Mouse (Mus musculus) midbrain, embryonic 10.5 days (tissue): ENCODE data around the gene Arid3a. TPM values are rescaled to one million over a fixed set of nuclear protein-coding genes. Genes with fewer than 3 reads are reported as not detected.

Experiments used
- DNase-seq: peaks from one replicate; pipeline ENCODE4 v3.0.0-alpha.2; 2017; ENCODE audit warnings: low spot score
- H3K27ac ChIP-seq: fragments of 300-500 bp; sonication (generic); replicated peaks from 2 replicates; pipeline ENCODE4 v1.5.1; 2016; ENCODE audit warnings: mild to moderate bottlenecking
- H3K27me3 ChIP-seq: fragments of 300-500 bp; sonication (generic); 2 replicates; pipeline ENCODE4 v1.6.1; 2016; ENCODE audit warnings: low read depth, mild to moderate bottlenecking; ENCODE audit not compliant: poor library complexity, severe bottlenecking
- H3K36me3 ChIP-seq: fragments of 300-500 bp; sonication (generic); 2 replicates; pipeline ENCODE4 v1.6.1; 2016; ENCODE audit warnings: mild to moderate bottlenecking, moderate library complexity
- H3K4me1 ChIP-seq: fragments of 300-500 bp; sonication (generic); 2 replicates; pipeline ENCODE4 v1.6.1; 2016
- H3K4me3 ChIP-seq: fragments of 300-500 bp; sonication (generic); 2 replicates; pipeline ENCODE4 v1.5.1; 2016; ENCODE audit warnings: mild to moderate bottlenecking, moderate library complexity
- H3K9me3 ChIP-seq: fragments of 300-500 bp; sonication (generic); replicated peaks from 2 replicates; pipeline ENCODE4 v1.6.1; 2016; ENCODE audit warnings: mild to moderate bottlenecking
- WGBS: fragments of 180-500 bp; shearing (Covaris S2); methylation state at CpG from one replicate; pipeline ENCODE4 v1.1.7; 2016; 5-methylcytosine and 5-hydroxymethylcytosine counted together
- polyA plus RNA-seq: library from polyadenylated mRNA; unstranded; fragments of >200 nt; fragmentation: Nextera tagmentation; extraction: Ambion mirVana; gene quantifications from 2 replicates; pipeline ENCODE4 v1.2.1, GENCODE M21; 2016

Gene Arid3a
- polyA plus RNA-seq, 1 experiment from 2014 or later, result 13.4 TPM

- Histone ChIP-seq H3K4me1 (peaks cover 57% of the 10 kb centered on the region), H3K36me3 (peaks cover 32% of the 10 kb centered on the region), H3K4me3 (no peak overlapping the region), H3K9me3 (no peaks in the 10 kb centered on the region), H3K27me3 (peaks cover 6% of the 10 kb centered on the region), H3K27ac (no peak overlapping the region)
- DNase-seq, result no peak
- WGBS, result 64% methylated on average over 20 of the region's 20 CpGs
These were observed 14.4 kb upstream of the Arid3a start for GRCm38 (mm10) chr10:79912412-79912811.

GRCm38 (mm10) chr10:79914131-79914947 is 12.5 kb upstream of the Arid3a start:
- DNase-seq, result no peak
- H3K4me1 ChIP-seq, result peaks cover 62% of the 10 kb centered on the region
- peaks cover 31% of the 10 kb centered on the region for H3K36me3 ChIP-seq
- 65% methylated on average over 11 of the region's 11 CpGs for WGBS
- peaks cover 25% of the 10 kb centered on the region for H3K27me3 ChIP-seq
- H3K27ac ChIP-seq, result no peak overlapping the region
- H3K9me3 ChIP-seq, result no peaks in the 10 kb centered on the region
- H3K4me3 ChIP-seq, result peak overlapping the region; percentile 20; the same call in 1 of the 2 replicates

DNA sequence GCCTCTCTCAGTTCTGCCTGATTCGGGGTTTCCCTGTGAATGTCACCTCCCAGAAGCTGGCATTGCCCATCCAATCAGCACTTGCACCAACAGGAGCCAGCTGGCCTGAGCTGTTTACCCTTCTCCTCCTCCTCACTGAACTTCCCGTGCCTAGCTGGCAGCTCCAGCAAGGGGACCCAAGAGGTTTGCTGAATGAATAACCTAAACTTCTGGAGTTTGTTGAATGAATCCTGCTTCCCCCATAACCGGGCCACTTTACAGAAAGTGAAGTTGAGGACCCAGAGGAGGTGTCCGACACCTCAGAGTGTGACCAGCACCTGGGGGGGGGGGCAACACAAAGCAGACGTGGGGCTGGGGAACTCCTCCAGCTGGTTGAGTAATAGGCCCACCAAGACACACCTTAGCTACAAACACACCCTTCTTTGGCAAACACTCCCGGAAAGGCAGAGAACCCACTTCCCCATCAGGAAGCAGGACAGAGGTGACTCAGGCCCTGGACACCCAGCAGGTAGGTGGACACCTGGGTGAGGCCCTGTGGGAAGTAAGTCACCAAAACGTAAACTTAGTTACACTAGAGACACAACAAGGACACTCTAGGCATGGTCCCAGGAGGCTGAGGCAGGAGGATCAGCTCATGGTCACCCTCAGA is 11.8 kb upstream of the Arid3a start:
- DNase-seq, result no peak
- peaks cover 33% of the 10 kb centered on the region for H3K27me3 ChIP-seq
- H3K9me3 ChIP-seq, result no peaks in the 10 kb centered on the region
- H3K4me1 ChIP-seq, result peaks cover 62% of the 10 kb centered on the region
- peak overlapping the region; percentile 76; the same call in 1 of the 2 replicates for H3K4me3 ChIP-seq
- no peak overlapping the region for H3K27ac ChIP-seq
- peaks cover 31% of the 10 kb centered on the region for H3K36me3 ChIP-seq
- 74% methylated on average over 7 of the region's 7 CpGs for WGBS

DNA sequence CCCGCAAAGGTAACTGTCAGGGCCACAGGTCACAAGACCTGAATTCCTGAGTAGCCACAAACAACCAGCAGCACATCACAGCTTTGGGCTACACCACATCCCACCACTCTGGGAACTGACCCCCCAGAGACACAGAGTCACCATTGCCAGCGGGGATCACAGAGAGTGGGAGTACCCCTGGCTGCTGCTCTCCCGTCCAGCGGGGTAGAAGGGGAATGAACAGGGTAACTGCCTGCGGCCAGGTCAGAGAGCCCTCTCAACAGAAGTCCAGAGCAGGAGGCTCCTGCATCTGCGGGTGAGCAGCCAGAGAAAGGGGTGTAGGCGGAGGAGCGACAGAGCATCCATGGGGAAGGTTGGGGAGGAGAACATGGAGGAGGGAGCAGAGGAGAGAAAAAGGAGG is 10.8 kb upstream of the Arid3a start:
- Histone ChIP-seq H3K27ac (peak overlapping the region; percentile 93), H3K27me3 (peaks cover 43% of the 10 kb centered on the region), H3K4me3 (peak overlapping the region; percentile 76), H3K36me3 (peaks cover 23% of the 10 kb centered on the region), H3K4me1 (peaks cover 72% of the 10 kb centered on the region), H3K9me3 (no peaks in the 10 kb centered on the region)
- WGBS, result 8% methylated on average over 8 of the region's 8 CpGs
- no peak for DNase-seq

GRCm38 (mm10) chr10:79916808-79917531 is 9.9 kb upstream of the Arid3a start, which contains the start of gene Kiss1r:
Gene Kiss1r (plus strand): TSS chr10:79916971.
- Histone ChIP-seq H3K4me1 (peaks cover 80% of the 10 kb centered on the region), H3K27ac (peak within 1 kb of the TSS; percentile 93), H3K36me3 (peaks cover 14% of the 10 kb centered on the region), H3K27me3 (peaks cover 52% of the 10 kb centered on the region), H3K4me3 (peak within 1 kb of the TSS; percentile 76), H3K9me3 (no peaks in the 10 kb centered on the region)
- 3% methylated on average over 42 of the region's 42 CpGs for WGBS
- DNase-seq, result peak; percentile 88

- no peak for DNase-seq
- H3K27ac ChIP-seq, result 0 out of 2 replicates have a peak overlapping the region, but pooled peaks have one; percentile 93
- peak overlapping the region; percentile 76 for H3K4me3 ChIP-seq
- WGBS, result 67% methylated on average over 5 of the region's 5 CpGs
- peaks cover 8% of the 10 kb centered on the region for H3K36me3 ChIP-seq
- H3K27me3 ChIP-seq, result peaks cover 58% of the 10 kb centered on the region
- H3K4me1 ChIP-seq, result peaks cover 80% of the 10 kb centered on the region
- H3K9me3 ChIP-seq, result no peaks in the 10 kb centered on the region
These were observed 9.2 kb upstream of the Arid3a start for GRCm38 (mm10) chr10:79917532-79918100.

DNA sequence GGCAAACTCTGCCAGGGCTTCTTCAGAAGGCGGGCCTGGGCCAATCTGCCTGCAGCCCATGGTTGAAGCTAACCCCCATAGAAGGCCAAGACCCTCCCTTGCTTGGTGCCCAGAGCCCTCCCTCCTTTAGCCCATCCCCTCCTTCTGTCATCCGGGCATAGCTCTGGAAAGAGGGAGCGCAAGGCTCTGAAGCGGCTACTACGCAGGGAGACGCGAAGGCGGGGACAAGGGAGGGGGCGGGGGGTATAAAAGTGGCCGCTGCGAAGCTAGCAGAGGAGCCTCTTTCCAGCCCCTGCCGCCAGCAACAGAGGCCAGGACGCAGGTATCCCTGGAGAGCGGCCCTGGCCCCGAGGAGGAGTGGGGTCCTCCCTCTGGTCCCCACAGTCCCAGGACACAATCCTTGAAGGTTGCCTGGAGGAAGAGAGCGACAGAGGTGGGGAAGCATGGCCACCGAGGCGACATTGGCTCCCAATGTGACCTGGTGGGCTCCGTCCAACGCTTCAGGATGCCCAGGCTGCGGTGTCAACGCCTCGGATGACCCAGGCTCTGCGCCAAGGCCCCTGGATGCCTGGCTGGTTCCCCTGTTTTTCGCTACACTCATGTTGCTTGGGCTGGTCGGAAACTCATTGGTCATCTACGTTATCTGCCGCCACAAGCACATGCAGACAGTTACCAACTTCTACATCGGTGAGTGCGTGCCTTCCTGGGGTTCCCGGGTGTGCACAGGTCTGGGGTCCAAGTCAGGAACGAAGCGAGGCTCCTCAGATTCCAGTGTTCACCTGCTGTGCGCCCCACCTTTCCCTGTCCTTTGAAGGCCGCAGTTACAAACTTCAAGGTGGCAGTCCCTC is 8.4 kb upstream of the Arid3a start:
- peak; percentile 39 for DNase-seq
- H3K27ac ChIP-seq, result no peak overlapping the region
- peaks cover 81% of the 10 kb centered on the region for H3K4me1 ChIP-seq
- WGBS, result 4% methylated on average over 35 of the region's 35 CpGs
- H3K36me3 ChIP-seq, result 0 out of 2 replicates have a peak, but pooled peaks cover under 1% of the 10 kb centered on the region
- H3K9me3 ChIP-seq, result no peaks in the 10 kb centered on the region
- peaks cover 66% of the 10 kb centered on the region for H3K27me3 ChIP-seq
- H3K4me3 ChIP-seq, result peak overlapping the region; percentile 76

- WGBS, result 2% methylated on average over 21 of the region's 21 CpGs
- Histone ChIP-seq H3K4me1 (peaks cover 77% of the 10 kb centered on the region), H3K4me3 (peak overlapping the region; percentile 76), H3K27me3 (peaks cover 75% of the 10 kb centered on the region), H3K27ac (no peak overlapping the region), H3K36me3 (no peaks in the 10 kb centered on the region), H3K9me3 (no peaks in the 10 kb centered on the region)
- DNase-seq, result no peak
These were observed 7.5 kb upstream of the Arid3a start for GRCm38 (mm10) chr10:79919251-79919849.

DNA sequence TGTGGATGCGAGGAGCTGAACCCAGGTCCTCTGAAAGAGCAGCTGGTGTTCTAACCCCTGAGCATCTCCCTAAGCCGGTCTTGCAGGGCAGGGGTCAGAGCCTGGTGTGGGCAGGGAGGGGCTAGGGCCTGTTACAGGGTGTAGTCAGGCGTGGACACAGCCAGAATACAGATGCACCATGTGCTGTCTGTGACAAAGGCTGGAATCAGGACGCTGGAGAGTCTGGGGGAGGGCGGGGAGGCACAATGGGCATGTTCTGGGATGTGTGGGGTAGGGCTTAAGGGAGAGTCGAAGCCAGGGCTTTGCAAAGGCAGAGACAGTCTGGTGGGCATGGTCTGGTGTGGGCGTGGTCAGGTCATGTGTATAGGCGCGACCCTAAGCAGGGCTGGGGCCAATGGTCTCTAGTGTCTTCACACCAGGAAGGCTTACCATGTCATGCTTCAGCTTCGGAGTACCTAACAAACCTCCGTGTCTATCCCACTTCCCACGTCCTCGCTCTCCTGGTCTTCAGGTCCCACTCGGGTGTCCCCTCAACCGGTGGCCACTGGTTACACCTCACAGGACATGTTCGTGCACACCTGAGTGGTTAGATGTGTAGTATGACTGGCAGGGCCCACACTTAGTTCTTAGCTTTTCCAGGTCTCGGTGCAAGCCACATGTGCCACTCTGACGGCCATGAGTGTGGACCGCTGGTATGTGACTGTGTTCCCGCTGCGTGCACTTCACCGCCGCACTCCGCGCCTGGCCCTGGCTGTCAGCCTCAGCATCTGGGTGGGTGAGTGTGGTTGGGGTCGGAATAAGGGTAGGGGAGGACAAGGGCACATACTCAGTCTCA is 6.6 kb upstream of the Arid3a start:
- Histone ChIP-seq H3K27ac (no peak overlapping the region; the same call in 1 of the 2 replicates), H3K4me1 (peaks cover 71% of the 10 kb centered on the region), H3K9me3 (no peaks in the 10 kb centered on the region), H3K4me3 (peak overlapping the region; percentile 76), H3K36me3 (no peaks in the 10 kb centered on the region), H3K27me3 (peaks cover 75% of the 10 kb centered on the region)
- DNase-seq, result peak; percentile 57
- WGBS, result 15% methylated on average over 26 of the region's 26 CpGs

DNA sequence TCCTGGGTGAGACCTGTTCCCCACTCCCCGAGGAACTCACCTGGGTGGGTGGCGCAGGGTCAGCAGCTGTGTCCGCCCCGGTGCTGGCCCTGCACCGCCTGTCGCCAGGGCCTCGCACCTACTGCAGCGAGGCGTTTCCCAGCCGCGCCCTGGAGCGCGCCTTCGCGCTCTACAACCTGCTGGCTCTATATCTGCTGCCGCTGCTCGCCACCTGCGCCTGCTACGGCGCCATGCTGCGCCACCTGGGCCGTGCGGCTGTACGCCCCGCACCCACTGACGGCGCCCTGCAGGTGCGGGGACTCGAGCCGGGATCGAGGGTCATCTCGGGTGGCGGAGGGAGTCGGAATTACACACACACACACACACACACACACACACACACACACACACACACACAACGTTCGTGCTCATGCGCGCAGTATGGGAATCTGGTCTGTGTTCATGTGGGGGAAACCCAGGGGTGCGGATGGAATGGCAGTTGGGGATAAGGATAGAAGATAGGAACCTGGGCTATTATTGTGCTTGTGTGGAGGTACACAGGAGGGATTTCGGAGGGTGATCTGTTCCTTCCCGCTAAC is 5.8 kb upstream of the Arid3a start, which contains the start of gene R3hdm4:
TSS of gene R3hdm4 (minus strand) at position 251 of the 578 bp plus-strand sequence.
- DNase-seq, result no peak
- H3K36me3 ChIP-seq, result no peaks in the 10 kb centered on the region
- H3K4me1 ChIP-seq, result peaks cover 71% of the 10 kb centered on the region
- no peaks in the 10 kb centered on the region for H3K9me3 ChIP-seq
- peaks cover 77% of the 10 kb centered on the region for H3K27me3 ChIP-seq
- H3K27ac ChIP-seq, result no peak within 1 kb of the TSS; the same call in 1 of the 2 replicates
- WGBS, result 4% methylated on average over 41 of the region's 41 CpGs
- H3K4me3 ChIP-seq, result peak within 1 kb of the TSS; percentile 76
